Mouse (Mus musculus): ENCODE measurements around the gene Il3ra. TPM values are rescaled to one million over a fixed set of nuclear protein-coding genes. Genes with fewer than 3 reads are reported as not detected.
A peak's percentile ranks its signal among the peaks of the same experiment; 100 is the strongest.

The Il3ra gene
- total RNA-seq, 1 experiment = 5.8 TPM

DNA sequence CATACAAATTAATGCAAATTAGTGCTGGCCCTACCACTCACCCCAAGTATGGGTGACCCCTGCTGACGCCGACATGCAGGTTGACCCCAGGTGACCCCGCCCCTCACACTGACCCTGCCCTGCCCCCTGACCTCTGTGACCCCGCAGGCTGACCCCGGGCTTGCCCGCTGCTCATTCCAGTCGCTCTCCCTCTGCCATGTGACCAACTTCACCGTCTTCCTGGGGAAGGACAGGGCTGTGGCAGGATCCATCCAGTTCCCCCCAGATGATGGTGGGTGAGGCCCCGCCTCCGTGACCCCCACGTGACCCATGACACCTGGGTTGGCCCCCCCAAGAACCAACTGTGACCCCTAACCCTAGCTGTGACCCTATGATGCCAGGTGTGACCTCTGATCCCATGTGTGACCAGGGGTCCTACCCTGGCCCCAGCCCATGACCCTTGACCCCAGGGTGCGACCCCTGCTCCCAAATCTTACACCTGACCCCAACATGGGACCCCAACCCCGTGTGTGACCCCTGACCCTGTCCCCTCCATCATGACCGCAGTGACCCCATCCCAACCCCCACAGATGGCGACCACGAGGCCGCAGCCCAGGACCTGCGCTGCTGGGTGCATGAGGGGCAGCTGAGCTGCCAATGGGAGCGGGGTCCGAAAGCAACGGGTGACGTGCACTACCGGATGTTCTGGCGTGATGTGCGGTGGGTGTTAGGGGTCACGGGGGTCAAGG is 2.8 kb downstream of the Il3ra start:
- TF ChIP-seq MAFK (IDR thresholded peaks at IDR 0.05; ENCODE audit: insufficient read depth, low read depth, low read length) (no peak), CHD2 (IDR thresholded peaks at IDR 0.05; ENCODE audit: low read depth, low read length) (no peak), ZNF384 (IDR thresholded peaks at IDR 0.05; ENCODE audit: low read depth, low read length) (no peak), ZC3H11A (IDR thresholded peaks at IDR 0.05; ENCODE audit: borderline replicate concordance, low read depth, low read length) (no peak), HCFC1 (IDR thresholded peaks at IDR 0.05; ENCODE audit: borderline replicate concordance, insufficient read depth, low read length) (no peak)
- peak overlapping the region; percentile 62; the same call in 1 of the 2 replicates for H3K27ac ChIP-seq (ENCODE audit: insufficient read depth, low read depth, low read length, poor library complexity, severe bottlenecking)
- no peaks in the 10 kb centered on the region for H3K4me1 ChIP-seq (ENCODE audit: control insufficient read depth in 2 of 2, insufficient read depth in 2 of 2, low read length in 2 of 2, poor library complexity in 1 of 2)
- DNase-seq (ENCODE audit: low read depth, low spot score) = no peak
- H3K36me3 ChIP-seq (ENCODE audit: control insufficient read depth, insufficient read depth, low read length, poor library complexity, severe bottlenecking) = peaks cover 26% of the 10 kb centered on the region; the same call in 1 of the 2 replicates
- no peak overlapping the region for H3K4me3 ChIP-seq (ENCODE audit: insufficient read depth in 1 of 2, low read depth in 1 of 2, low read length in 2 of 2, poor library complexity in 1 of 2, severe bottlenecking in 1 of 2)
- H3K9me3 ChIP-seq (ENCODE audit: control insufficient read depth, insufficient read depth, low read depth, low read length) = peaks cover 4% of the 10 kb centered on the region; the same call in 1 of the 2 replicates
- H3K9ac ChIP-seq (ENCODE audit: insufficient read depth, low read depth, low read length, poor library complexity, severe bottlenecking) = no peak overlapping the region
- in situ Hi-C loops (cut with MboI; ENCODE audit: low sequenced_read_pairs in 2 of 2, unreplicated experiment in 2 of 2) = no loop called here

DNA sequence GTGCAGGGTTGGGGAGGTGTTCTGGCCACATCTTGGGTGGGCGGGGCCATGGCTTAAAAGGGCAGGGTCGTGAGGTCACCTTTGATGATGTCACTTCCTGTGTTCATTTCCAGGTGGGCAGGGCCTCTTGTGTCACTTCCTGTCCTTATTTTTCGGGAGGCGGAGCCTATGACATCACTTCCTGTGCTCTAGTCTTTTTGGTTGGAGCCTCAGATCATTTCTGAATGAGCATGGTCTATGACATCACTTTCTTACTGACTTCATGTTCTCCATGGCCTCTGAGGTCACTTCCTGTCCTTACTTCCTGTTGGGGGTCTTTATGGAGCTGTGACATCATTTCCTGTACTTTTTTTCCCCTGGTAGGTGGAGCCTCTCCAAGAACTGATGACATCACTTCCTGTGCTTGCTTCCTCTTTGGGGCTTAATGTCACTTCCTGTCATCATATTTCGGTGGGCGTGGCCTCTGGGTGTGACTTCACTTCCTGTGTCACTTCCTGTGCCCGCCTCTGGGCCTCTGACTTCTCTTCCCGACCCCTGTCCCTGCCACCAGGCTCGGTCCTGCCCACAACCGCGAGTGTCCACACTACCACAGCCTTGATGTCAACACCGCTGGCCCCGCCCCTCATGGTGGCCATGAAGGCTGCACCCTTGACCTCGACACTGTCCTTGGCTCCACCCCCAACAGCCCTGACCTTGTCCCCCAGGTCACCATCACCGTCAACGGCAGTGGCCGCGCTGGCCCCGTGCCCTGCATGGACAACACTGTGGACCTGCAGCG is 3.6 kb downstream of the Il3ra start:
- Histone ChIP-seq H3K36me3 (ENCODE audit: control insufficient read depth, insufficient read depth, low read length, poor library complexity, severe bottlenecking) (peaks cover 26% of the 10 kb centered on the region; the same call in 1 of the 2 replicates), H3K27ac (ENCODE audit: insufficient read depth, low read depth, low read length, poor library complexity, severe bottlenecking) (no peak overlapping the region; the same call in 1 of the 2 replicates), H3K9ac (ENCODE audit: insufficient read depth, low read depth, low read length, poor library complexity, severe bottlenecking) (no peak overlapping the region), H3K9me3 (ENCODE audit: control insufficient read depth, insufficient read depth, low read depth, low read length) (peaks cover 4% of the 10 kb centered on the region; the same call in 1 of the 2 replicates), H3K4me1 (ENCODE audit: control insufficient read depth in 2 of 2, insufficient read depth in 2 of 2, low read length in 2 of 2, poor library complexity in 1 of 2) (no peaks in the 10 kb centered on the region), H3K4me3 (ENCODE audit: insufficient read depth in 1 of 2, low read depth in 1 of 2, low read length in 2 of 2, poor library complexity in 1 of 2, severe bottlenecking in 1 of 2) (no peak overlapping the region)
- TF ChIP-seq ZC3H11A (IDR thresholded peaks at IDR 0.05; ENCODE audit: borderline replicate concordance, low read depth, low read length) (no peak), CHD2 (IDR thresholded peaks at IDR 0.05; ENCODE audit: low read depth, low read length) (no peak)
- no peak for DNase-seq (ENCODE audit: low read depth, low spot score)
- in situ Hi-C loops (cut with MboI; ENCODE audit: low sequenced_read_pairs in 2 of 2, unreplicated experiment in 2 of 2) = no loop called here

DNA sequence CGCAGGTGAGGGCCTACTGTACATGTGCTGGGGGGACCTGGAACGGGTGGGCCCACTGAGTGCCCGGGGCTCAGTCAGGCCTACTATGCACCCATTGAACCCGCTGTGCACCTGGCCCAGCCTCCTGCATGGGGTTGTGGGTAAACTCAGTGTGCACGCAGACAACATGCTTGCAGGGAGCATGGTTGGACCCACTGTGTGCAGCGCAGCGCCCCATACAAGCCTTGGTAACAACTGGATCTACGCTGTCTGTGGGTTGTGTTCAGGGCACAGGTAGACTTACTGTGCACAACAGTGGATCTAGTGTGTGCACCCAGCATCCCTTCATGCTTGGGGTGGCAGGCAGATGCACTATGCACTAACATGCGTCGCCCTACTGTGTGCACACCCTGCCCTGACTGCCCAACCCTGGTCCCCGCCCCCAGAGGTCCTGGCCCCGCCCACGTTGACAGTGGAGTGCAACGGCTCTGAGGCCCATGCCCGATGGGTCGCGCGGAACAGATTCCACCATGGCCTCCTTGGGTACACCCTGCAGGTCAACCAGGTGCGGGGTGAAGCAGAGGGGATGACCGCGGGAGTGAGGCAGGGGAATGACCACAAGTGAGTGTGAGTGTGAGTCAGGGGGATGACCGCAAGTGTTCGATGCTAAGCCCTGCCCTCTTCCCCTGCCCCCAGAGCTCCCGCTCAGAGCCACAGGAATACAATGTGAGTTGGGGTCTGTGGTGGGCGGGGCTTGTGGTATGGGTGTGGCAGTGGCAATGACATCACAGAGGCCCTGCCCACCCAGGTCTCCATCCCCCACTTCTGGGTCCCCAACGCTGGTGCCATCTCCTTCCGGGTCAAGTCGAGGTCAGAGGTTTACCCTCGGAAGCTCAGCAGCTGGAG is 4.4 kb downstream of the Il3ra start:
- no peak overlapping the region for H3K27ac ChIP-seq (ENCODE audit: insufficient read depth, low read depth, low read length, poor library complexity, severe bottlenecking)
- no peaks in the 10 kb centered on the region for H3K4me1 ChIP-seq (ENCODE audit: control insufficient read depth in 2 of 2, insufficient read depth in 2 of 2, low read length in 2 of 2, poor library complexity in 1 of 2)
- TF ChIP-seq CHD2 (IDR thresholded peaks at IDR 0.05; ENCODE audit: low read depth, low read length) = no peak
- no peak for TF ChIP-seq ZNF384 (IDR thresholded peaks at IDR 0.05; ENCODE audit: low read depth, low read length)
- no peak for TF ChIP-seq HCFC1 (IDR thresholded peaks at IDR 0.05; ENCODE audit: borderline replicate concordance, insufficient read depth, low read length)
- no peak for TF ChIP-seq MAFK (IDR thresholded peaks at IDR 0.05; ENCODE audit: insufficient read depth, low read depth, low read length)
- no peak for TF ChIP-seq ZC3H11A (IDR thresholded peaks at IDR 0.05; ENCODE audit: borderline replicate concordance, low read depth, low read length)
- H3K9ac ChIP-seq (ENCODE audit: insufficient read depth, low read depth, low read length, poor library complexity, severe bottlenecking) = no peak overlapping the region
- DNase-seq (ENCODE audit: low read depth, low spot score) = no peak
- in situ Hi-C loops (cut with MboI; ENCODE audit: low sequenced_read_pairs in 2 of 2, unreplicated experiment in 2 of 2) = no loop called here
- H3K36me3 ChIP-seq (ENCODE audit: control insufficient read depth, insufficient read depth, low read length, poor library complexity, severe bottlenecking) = peaks cover 30% of the 10 kb centered on the region; the same call in 1 of the 2 replicates
- peaks cover 4% of the 10 kb centered on the region; the same call in 1 of the 2 replicates for H3K9me3 ChIP-seq (ENCODE audit: control insufficient read depth, insufficient read depth, low read depth, low read length)
- no peak overlapping the region for H3K4me3 ChIP-seq (ENCODE audit: insufficient read depth in 1 of 2, low read depth in 1 of 2, low read length in 2 of 2, poor library complexity in 1 of 2, severe bottlenecking in 1 of 2)

DNA sequence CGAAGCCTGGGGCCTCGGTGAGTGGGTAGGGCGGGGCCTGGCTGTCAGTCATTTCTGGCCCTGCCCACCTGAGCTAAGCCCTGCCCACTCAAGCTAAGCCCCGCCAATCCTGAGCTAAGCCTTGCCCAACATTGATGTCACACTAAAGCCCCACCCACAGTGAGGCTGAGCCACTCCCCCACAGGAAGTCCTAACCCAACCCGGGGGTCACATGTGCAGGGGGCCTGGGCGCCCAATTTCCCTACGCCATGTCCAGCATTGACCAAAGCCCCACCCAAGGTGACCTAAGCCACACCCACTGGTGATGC is 5.0 kb downstream of the Il3ra start:
- H3K9me3 ChIP-seq (ENCODE audit: control insufficient read depth, insufficient read depth, low read depth, low read length) = peaks cover 4% of the 10 kb centered on the region; the same call in 1 of the 2 replicates
- no peak overlapping the region for H3K9ac ChIP-seq (ENCODE audit: insufficient read depth, low read depth, low read length, poor library complexity, severe bottlenecking)
- no peak for DNase-seq (ENCODE audit: low read depth, low spot score)
- no peak overlapping the region for H3K27ac ChIP-seq (ENCODE audit: insufficient read depth, low read depth, low read length, poor library complexity, severe bottlenecking)
- H3K4me1 ChIP-seq (ENCODE audit: control insufficient read depth in 2 of 2, insufficient read depth in 2 of 2, low read length in 2 of 2, poor library complexity in 1 of 2) = no peaks in the 10 kb centered on the region
- in situ Hi-C loops (cut with MboI; ENCODE audit: low sequenced_read_pairs in 2 of 2, unreplicated experiment in 2 of 2) = no loop called here
- no peak overlapping the region for H3K4me3 ChIP-seq (ENCODE audit: insufficient read depth in 1 of 2, low read depth in 1 of 2, low read length in 2 of 2, poor library complexity in 1 of 2, severe bottlenecking in 1 of 2)
- no peak for TF ChIP-seq ZC3H11A (IDR thresholded peaks at IDR 0.05; ENCODE audit: borderline replicate concordance, low read depth, low read length)
- no peak for TF ChIP-seq ZNF384 (IDR thresholded peaks at IDR 0.05; ENCODE audit: low read depth, low read length)
- no peak for TF ChIP-seq MAFK (IDR thresholded peaks at IDR 0.05; ENCODE audit: insufficient read depth, low read depth, low read length)
- peaks cover 32% of the 10 kb centered on the region; the same call in 1 of the 2 replicates for H3K36me3 ChIP-seq (ENCODE audit: control insufficient read depth, insufficient read depth, low read length, poor library complexity, severe bottlenecking)

Measured in ES-E14 (cell line).